Mouse (Mus musculus): Measurements from ENCODE around the gene Lgi1. TPM values are rescaled to one million over a fixed set of nuclear protein-coding genes. Genes with fewer than 3 reads are reported as not detected.

The Lgi1 gene
- polyA plus RNA-seq (2012; rRNA removed), result 0.28 and 0.35 TPM in 2 replicates

- DNase-seq (ENCODE audit: low read depth), result no peak
These were observed at the start of gene Lgi1 for GRCm38 (mm10) chr19:38264505-38265500. Gene Lgi1 (plus strand): TSS chr19:38264536.

- DNase-seq (ENCODE audit: low read depth), result no peak
These were observed 46.6 kb upstream of the Lgi1 start for GRCm38 (mm10) chr19:38217696-38218095.

- DNase-seq (ENCODE audit: low read depth), result no peak
These were observed 40.9 kb upstream of the Lgi1 start for GRCm38 (mm10) chr19:38223356-38223904.

- peak; percentile 16 for DNase-seq (ENCODE audit: low read depth)
These were observed 40.2 kb upstream of the Lgi1 start, which contains the start of gene Fra10ac1 for GRCm38 (mm10) chr19:38223905-38224684. Gene Fra10ac1 (minus strand): TSS chr19:38224156.

- DNase-seq (ENCODE audit: low read depth), result no peak
These were observed 39.7 kb upstream of the Lgi1 start for GRCm38 (mm10) chr19:38224685-38225060.

- DNase-seq (ENCODE audit: low read depth), result no peak
These were observed 35.6 kb upstream of the Lgi1 start for GRCm38 (mm10) chr19:38228699-38229098.

- DNase-seq (ENCODE audit: low read depth), result no peak
These were observed 32.2 kb upstream of the Lgi1 start for GRCm38 (mm10) chr19:38232087-38232486.

- DNase-seq (ENCODE audit: low read depth), result no peak
These were observed 31.8 kb upstream of the Lgi1 start for GRCm38 (mm10) chr19:38232516-38232915.

- DNase-seq (ENCODE audit: low read depth), result no peak
These were observed 27.8 kb upstream of the Lgi1 start for GRCm38 (mm10) chr19:38236526-38236925.

- no peak for DNase-seq (ENCODE audit: low read depth)
These were observed 26.5 kb upstream of the Lgi1 start for GRCm38 (mm10) chr19:38237834-38238212.

GRCm38 (mm10) chr19:38238213-38238951, 26.0 kb upstream of the Lgi1 start:
- DNase-seq (ENCODE audit: low read depth), result no peak

- DNase-seq (ENCODE audit: low read depth), result no peak
These were observed 22.0 kb upstream of the Lgi1 start for GRCm38 (mm10) chr19:38242314-38242852.

- DNase-seq (ENCODE audit: low read depth), result no peak
These were observed 19.6 kb upstream of the Lgi1 start for GRCm38 (mm10) chr19:38244748-38245147.

- no peak for DNase-seq (ENCODE audit: low read depth)
These were observed 18.8 kb upstream of the Lgi1 start for GRCm38 (mm10) chr19:38245361-38246176.

GRCm38 (mm10) chr19:38246177-38246622, 18.1 kb upstream of the Lgi1 start:
- DNase-seq (ENCODE audit: low read depth), result no peak

GRCm38 (mm10) chr19:38249627-38250026, 14.7 kb upstream of the Lgi1 start:
- DNase-seq (ENCODE audit: low read depth), result no peak

- DNase-seq (ENCODE audit: low read depth), result no peak
These were observed 10.5 kb upstream of the Lgi1 start for GRCm38 (mm10) chr19:38253796-38254195.

GRCm38 (mm10) chr19:38258651-38259065, 5.7 kb upstream of the Lgi1 start:
- no peak for DNase-seq (ENCODE audit: low read depth)

- DNase-seq (ENCODE audit: low read depth), result no peak
These were observed 4.9 kb upstream of the Lgi1 start for GRCm38 (mm10) chr19:38259436-38259835.

- no peak for DNase-seq (ENCODE audit: low read depth)
These were observed 4.0 kb upstream of the Lgi1 start for GRCm38 (mm10) chr19:38260346-38260745.
